Mouse (Mus musculus): ENCODE measurements around the gene Gm35549.

Gene Gm35549

GRCm38 (mm10) chr9:122823374-122824017 is 20.3 kb downstream of the Gm35549 start:
- no peak for DNase-seq

- DNase-seq: no peak
Observed at GRCm38 (mm10) chr9:122815239-122815851, 28.5 kb downstream of the Gm35549 start.

- DNase-seq: no peak
Observed at GRCm38 (mm10) chr9:122814775-122815174, 29.1 kb downstream of the Gm35549 start.

- peak; percentile 43 to 46 for DNase-seq
Observed at GRCm38 (mm10) chr9:122812386-122812785, 31.4 kb downstream of the Gm35549 start.

GRCm38 (mm10) chr9:122810212-122810611 is 33.6 kb downstream of the Gm35549 start:
- DNase-seq: no peak

GRCm38 (mm10) chr9:122807186-122807585 is 36.6 kb downstream of the Gm35549 start:
- no peak for DNase-seq

- DNase-seq: no peak
Observed at GRCm38 (mm10) chr9:122805845-122806341, 37.9 kb downstream of the Gm35549 start.

GRCm38 (mm10) chr9:122805053-122805844 is 38.6 kb downstream of the Gm35549 start, which contains the start of gene Tcaim:
TSS of gene Tcaim (plus strand) at chr9:122805539.
- DNase-seq: peak; percentile 93 to 95

- no peak for DNase-seq
Observed at GRCm38 (mm10) chr9:122786534-122786933, 57.3 kb downstream of the Gm35549 start.

GRCm38 (mm10) chr9:122785231-122785630 is 58.6 kb downstream of the Gm35549 start:
- DNase-seq: no peak

All from cerebellum, adult 18-20 months (tissue).